Mouse (Mus musculus): ENCODE measurements around the gene Olfr776. TPM values are rescaled to one million over a fixed set of nuclear protein-coding genes. Genes with fewer than 3 reads are reported as not detected.

Gene Olfr776
- polyA plus RNA-seq, 1 experiment from 2014 or later: not detected

Other genes with a start within 250 kb of the Olfr776 start
- gene Olfr763, start 248.3 kb upstream of the Olfr776 start, polyA plus RNA-seq (2015; fragmentation: Nextera tagmentation; extraction: Ambion mirVana): not detected in 2 replicates
- gene Olfr764-ps1, start 219.2 kb upstream of the Olfr776 start, polyA plus RNA-seq (2015; fragmentation: Nextera tagmentation; extraction: Ambion mirVana): not detected in 2 replicates
- not detected in 2 replicates for gene Olfr765, start 209.1 kb upstream of the Olfr776 start, polyA plus RNA-seq (2015; fragmentation: Nextera tagmentation; extraction: Ambion mirVana)
- not detected in 2 replicates for gene Olfr766-ps1, start 190.2 kb upstream of the Olfr776 start, polyA plus RNA-seq (2015; fragmentation: Nextera tagmentation; extraction: Ambion mirVana)
- gene Olfr767, start 176.2 kb upstream of the Olfr776 start, polyA plus RNA-seq (2015; fragmentation: Nextera tagmentation; extraction: Ambion mirVana): not detected in 2 replicates
- not detected in 2 replicates for gene Olfr768, start 159.8 kb upstream of the Olfr776 start, polyA plus RNA-seq (2015; fragmentation: Nextera tagmentation; extraction: Ambion mirVana)
- not detected in 2 replicates for gene Olfr769, start 141.3 kb upstream of the Olfr776 start, polyA plus RNA-seq (2015; fragmentation: Nextera tagmentation; extraction: Ambion mirVana)
- not detected in 2 replicates for gene Olfr770, start 120.1 kb upstream of the Olfr776 start, polyA plus RNA-seq (2015; fragmentation: Nextera tagmentation; extraction: Ambion mirVana)
- gene Olfr771, start 94.4 kb upstream of the Olfr776 start, polyA plus RNA-seq (2015; fragmentation: Nextera tagmentation; extraction: Ambion mirVana): not detected in 2 replicates
- gene Olfr772, start 81.2 kb upstream of the Olfr776 start, polyA plus RNA-seq (2015; fragmentation: Nextera tagmentation; extraction: Ambion mirVana): not detected in 2 replicates
- gene Olfr773, start 71.7 kb upstream of the Olfr776 start, polyA plus RNA-seq (2015; fragmentation: Nextera tagmentation; extraction: Ambion mirVana): not detected in 2 replicates
- not detected in 2 replicates for gene Olfr774, start 22.9 kb upstream of the Olfr776 start, polyA plus RNA-seq (2015; fragmentation: Nextera tagmentation; extraction: Ambion mirVana)
- gene Olfr775, start 10.7 kb upstream of the Olfr776 start, polyA plus RNA-seq (2015; fragmentation: Nextera tagmentation; extraction: Ambion mirVana): not detected in 2 replicates
- not detected in 2 replicates for gene Olfr777, start 12.4 kb downstream of the Olfr776 start, polyA plus RNA-seq (2015; fragmentation: Nextera tagmentation; extraction: Ambion mirVana)
- not detected in 2 replicates for gene Olfr780, start 59.0 kb downstream of the Olfr776 start, polyA plus RNA-seq (2015; fragmentation: Nextera tagmentation; extraction: Ambion mirVana)
- not detected in 2 replicates for gene Olfr781, start 69.7 kb downstream of the Olfr776 start, polyA plus RNA-seq (2015; fragmentation: Nextera tagmentation; extraction: Ambion mirVana)
- gene Olfr782, start 89.7 kb downstream of the Olfr776 start, polyA plus RNA-seq (2015; fragmentation: Nextera tagmentation; extraction: Ambion mirVana): not detected in 2 replicates
- 0.04 TPM in 1 of 2 replicates, not detected in the other for gene Olfr784, start 125.0 kb downstream of the Olfr776 start, polyA plus RNA-seq (2015; fragmentation: Nextera tagmentation; extraction: Ambion mirVana)
- not detected in 2 replicates for gene Olfr785, start 146.3 kb downstream of the Olfr776 start, polyA plus RNA-seq (2015; fragmentation: Nextera tagmentation; extraction: Ambion mirVana)
- 0.06 TPM in 1 of 2 replicates, not detected in the other for gene Olfr786, start 168.2 kb downstream of the Olfr776 start, polyA plus RNA-seq (2015; fragmentation: Nextera tagmentation; extraction: Ambion mirVana)
- gene Olfr787, start 202.7 kb downstream of the Olfr776 start, polyA plus RNA-seq (2015; fragmentation: Nextera tagmentation; extraction: Ambion mirVana): not detected in 2 replicates
- not detected in 2 replicates for gene Olfr788, start 211.9 kb downstream of the Olfr776 start, polyA plus RNA-seq (2015; fragmentation: Nextera tagmentation; extraction: Ambion mirVana)
- gene Olfr789, start 225.6 kb downstream of the Olfr776 start, polyA plus RNA-seq (2015; fragmentation: Nextera tagmentation; extraction: Ambion mirVana): not detected in 2 replicates
- gene Olfr790, start 239.4 kb downstream of the Olfr776 start, polyA plus RNA-seq (2015; fragmentation: Nextera tagmentation; extraction: Ambion mirVana): not detected in 2 replicates

All from stomach, postnatal 0 days (tissue).